Mouse (Mus musculus): Measurements from ENCODE around the gene Skap1.

DNA sequence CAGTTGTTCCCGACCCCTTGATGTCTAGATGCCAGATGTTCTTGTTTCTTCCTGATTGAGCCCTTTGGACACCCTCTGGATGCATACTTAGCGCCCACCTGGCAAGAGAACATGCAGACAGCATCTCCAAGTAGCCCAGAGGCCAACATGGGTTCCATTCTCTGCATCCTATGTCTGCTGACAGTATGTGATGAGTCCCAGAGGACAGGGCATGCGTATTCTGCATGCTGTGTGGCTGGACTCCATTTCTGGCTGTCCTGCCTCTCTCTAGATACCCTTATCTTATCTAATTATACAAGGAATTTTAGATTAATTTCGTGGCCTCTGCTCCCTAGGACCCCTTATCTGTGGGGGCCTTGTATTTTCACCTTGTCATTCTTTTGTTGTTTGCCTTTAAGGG lies 2.6 kb upstream of the Skap1 start:
- TF ChIP-seq GATA1 (IDR thresholded peaks at IDR 0.05; ENCODE audit: borderline replicate concordance, low read length) (no peak), FLI1 (IDR thresholded peaks at IDR 0.05; ENCODE audit: low read length) (no peak)

Data from megakaryocyte, embryonic 14.5 days (primary cell).